Mouse (Mus musculus) ES-Bruce4 (cell line): Measurements from ENCODE around the gene Igsf11.

Experiments used
- CTCF ChIP-seq: IDR thresholded peaks from one replicate; pipeline ENCODE4 v1.8.1; 2011; ENCODE audit warnings: low read depth, low read length
- EP300 ChIP-seq: IDR thresholded peaks from 2 replicates; pipeline ENCODE4 v1.6.1; 2011; ENCODE audit warnings: low read depth, low read length; ENCODE audit not compliant: insufficient read depth
- POLR2A ChIP-seq: IDR thresholded peaks from one replicate; pipeline ENCODE4 v1.8.1; 2011; ENCODE audit warnings: low read length; ENCODE audit not compliant: insufficient read depth

DNA sequence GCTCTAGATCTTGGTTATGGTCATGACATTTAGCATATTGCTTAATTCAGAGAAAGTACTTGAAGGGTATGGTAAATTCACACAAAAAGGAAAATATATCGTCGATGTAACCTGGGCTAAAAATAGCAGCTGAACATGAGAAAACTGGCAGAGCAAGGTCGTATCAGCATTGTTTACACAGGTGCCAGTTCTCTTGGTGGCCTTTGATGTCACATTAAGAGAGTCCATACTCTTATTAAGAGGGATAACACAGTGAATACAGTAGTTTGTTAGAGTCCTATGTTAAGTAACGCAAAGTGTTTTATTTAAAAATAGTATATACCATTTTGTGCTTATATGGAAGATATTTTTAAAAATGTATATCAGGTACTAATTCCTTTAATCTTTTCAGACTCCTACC lies 144.8 kb downstream of the Igsf11 start:
- TF ChIP-seq CTCF (no peak), POLR2A (no peak), EP300 (no peak)
